Mouse (Mus musculus): ENCODE data around the gene Zbtb34. TPM values are rescaled to one million over a fixed set of nuclear protein-coding genes. Genes with fewer than 3 reads are reported as not detected.

Gene Zbtb34
- total RNA-seq (2021): 1 to 10 TPM; 7.4 to 7.7 TPM

GRCm38 (mm10) chr2:33430771-33431699 is at the start of gene Zbtb34:
Gene Zbtb34 (minus strand): TSS chr2:33431324.
- intact Hi-C loops (cut with DNase I): loop anchor here (2.0 kb wide), 2 partner anchors 36 to 60 kb away; partner anchors contain the start of gene Ralgps1
- DNase-seq: peak; percentile 75 to 85

GRCm38 (mm10) chr2:33477961-33478755 is 47.0 kb upstream of the Zbtb34 start:
- DNase-seq: no peak
- intact Hi-C loops (cut with DNase I): no loop called here

DNA sequence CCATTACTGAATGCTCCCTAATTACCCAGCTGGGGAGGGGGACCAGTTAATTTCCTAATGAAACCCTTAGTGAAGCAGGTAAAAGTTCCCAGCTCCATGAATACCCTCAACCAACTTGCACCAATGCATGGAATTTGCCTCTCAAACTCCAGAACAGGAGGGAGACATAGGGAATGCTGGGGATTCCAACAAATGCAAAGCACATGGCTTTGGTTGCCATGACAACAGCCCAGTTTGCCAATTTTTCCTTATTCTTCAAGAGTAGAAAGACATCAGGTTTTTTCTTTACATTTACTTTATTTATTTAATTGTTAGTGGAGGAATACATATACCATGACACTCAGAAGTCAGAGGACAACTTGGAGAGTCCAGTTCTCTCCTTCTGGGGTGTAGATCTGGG is 44.8 kb upstream of the Zbtb34 start:
- intact Hi-C loops (cut with DNase I): no loop called here
- no peak for DNase-seq

- intact Hi-C loops (cut with DNase I): no loop called here
- DNase-seq: peak; percentile 94 to 95
Observed at GRCm38 (mm10) chr2:33468466-33469097, 37.5 kb upstream of the Zbtb34 start, which contains the start of gene Zbtb43. Gene Zbtb43 (minus strand): TSS chr2:33468559.

GRCm38 (mm10) chr2:33467546-33468465 is 36.7 kb upstream of the Zbtb34 start:
- intact Hi-C loops (cut with DNase I): loop anchor here (2.0 kb wide), 1 partner anchor 37 kb away; the partner anchor contains the start of gene Zbtb34
- DNase-seq: peak in 1 of 2 experiments; percentile 22

GRCm38 (mm10) chr2:33465966-33466365 is 34.8 kb upstream of the Zbtb34 start:
- intact Hi-C loops (cut with DNase I): loop anchor here (2.0 kb wide), 1 partner anchor 35 kb away; the partner anchor contains the start of gene Zbtb34
- DNase-seq: peak in 1 of 2 experiments; percentile 27

DNA sequence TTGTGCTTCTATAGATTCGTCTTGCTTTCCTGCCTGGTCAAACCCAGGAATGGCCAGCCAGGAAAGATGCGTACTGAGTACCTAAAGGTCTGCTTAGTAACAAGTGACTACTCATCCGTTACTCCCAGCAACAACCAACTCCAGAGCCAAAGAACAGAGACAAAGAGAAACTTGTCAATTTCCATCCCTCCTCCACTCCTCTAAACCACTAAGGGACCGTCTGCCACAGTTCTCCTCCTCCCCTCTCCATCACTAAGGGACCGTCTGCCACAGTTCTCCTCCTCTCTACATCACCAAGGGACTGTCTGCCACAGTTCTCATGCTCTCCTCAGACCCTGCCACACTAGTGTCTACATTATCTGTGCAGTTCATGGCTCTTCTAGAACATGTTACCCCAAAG is 34.1 kb upstream of the Zbtb34 start:
- no peak for DNase-seq
- intact Hi-C loops (cut with DNase I): no loop called here

- intact Hi-C loops (cut with DNase I): no loop called here
- DNase-seq: no peak
Observed at GRCm38 (mm10) chr2:33462066-33462465, 30.9 kb upstream of the Zbtb34 start.

GRCm38 (mm10) chr2:33461066-33461465 is 29.9 kb upstream of the Zbtb34 start:
- DNase-seq: no peak
- intact Hi-C loops (cut with DNase I): no loop called here

GRCm38 (mm10) chr2:33459660-33460059 is 28.5 kb upstream of the Zbtb34 start:
- DNase-seq: no peak
- intact Hi-C loops (cut with DNase I): no loop called here

DNA sequence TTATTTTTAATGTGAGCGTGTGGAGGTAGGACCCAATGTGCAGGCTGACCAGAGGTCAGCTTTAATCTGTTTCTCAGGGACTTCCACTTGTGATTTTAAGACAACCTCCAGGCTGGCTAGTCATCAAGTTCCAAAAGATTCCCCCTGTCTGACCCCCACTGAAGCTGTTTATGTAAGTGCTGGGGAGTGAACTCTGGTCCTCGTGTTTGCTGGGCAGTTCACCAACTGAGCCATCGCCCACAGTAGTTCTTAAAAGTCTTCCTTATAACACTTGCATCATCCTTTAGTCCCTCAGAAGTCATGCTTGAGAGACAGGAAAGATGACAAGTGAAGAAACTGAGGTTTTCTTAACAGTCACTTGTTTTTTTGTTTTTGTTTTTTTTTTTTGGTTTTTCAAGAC is 25.6 kb upstream of the Zbtb34 start:
- no peak for DNase-seq
- intact Hi-C loops (cut with DNase I): no loop called here

GRCm38 (mm10) chr2:33456242-33456641 is 25.1 kb upstream of the Zbtb34 start:
- intact Hi-C loops (cut with DNase I): no loop called here
- no peak for DNase-seq

- intact Hi-C loops (cut with DNase I): no loop called here
- no peak for DNase-seq
Observed at GRCm38 (mm10) chr2:33455350-33455749, 24.2 kb upstream of the Zbtb34 start.

- DNase-seq: no peak
- intact Hi-C loops (cut with DNase I): no loop called here
Observed at GRCm38 (mm10) chr2:33454816-33455215, 23.7 kb upstream of the Zbtb34 start.

DNA sequence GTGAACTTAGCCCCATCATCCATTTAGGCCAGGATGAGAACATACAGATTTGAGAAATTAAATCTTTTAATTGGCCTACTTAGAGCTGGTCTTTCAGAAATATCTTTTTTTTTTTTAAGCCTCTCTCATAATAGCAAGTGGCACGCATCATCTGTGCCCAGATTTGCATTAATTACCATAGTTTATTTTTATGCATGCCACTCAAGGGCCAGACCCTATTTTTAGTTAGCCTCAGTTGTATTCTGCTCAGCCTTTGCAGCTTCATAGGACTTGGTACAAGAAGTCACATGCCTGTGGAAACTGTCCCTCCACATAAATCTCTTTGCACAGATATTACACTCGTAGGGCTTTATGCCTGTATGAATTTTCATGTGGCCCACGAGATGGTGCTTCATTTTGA is 22.4 kb upstream of the Zbtb34 start:
- DNase-seq: no peak
- intact Hi-C loops (cut with DNase I): no loop called here

DNA sequence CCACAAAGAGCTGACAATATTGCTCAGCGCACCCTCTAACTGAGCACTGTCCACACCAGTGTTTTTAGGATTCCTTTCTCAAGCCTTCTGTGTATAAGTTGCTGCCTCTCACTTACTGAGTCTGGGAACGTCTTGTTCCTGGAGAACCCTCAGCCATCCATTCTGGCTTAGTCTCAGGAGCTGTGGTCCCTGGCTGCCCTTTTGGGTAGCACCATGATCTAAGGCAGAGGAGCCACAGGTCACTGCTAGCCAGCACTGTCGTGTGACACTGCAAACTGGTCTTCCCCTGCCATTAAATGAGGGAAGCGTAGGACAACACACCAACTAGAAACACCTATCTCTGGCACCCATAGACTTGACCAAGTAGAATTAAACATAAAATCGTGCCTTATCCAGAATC is 21.6 kb upstream of the Zbtb34 start:
- no peak for DNase-seq
- intact Hi-C loops (cut with DNase I): no loop called here

- intact Hi-C loops (cut with DNase I): no loop called here
- peak; percentile 21 to 31 for DNase-seq
Observed at GRCm38 (mm10) chr2:33452140-33452539, 21.0 kb upstream of the Zbtb34 start.

GRCm38 (mm10) chr2:33451038-33451978 is 20.2 kb upstream of the Zbtb34 start:
- no peak for DNase-seq
- intact Hi-C loops (cut with DNase I): no loop called here
